Mouse (Mus musculus) hindbrain, postnatal 0 days (tissue): Measurements from ENCODE around the gene Pacsin1. TPM values are rescaled to one million over a fixed set of nuclear protein-coding genes. Genes with fewer than 3 reads are reported as not detected.
"Not testable (repeated sequence)": the region's sequence is repeated elsewhere in the genome, so short reads cannot be mapped to it uniquely, and the experiment has no call there.

Source experiments
- ATAC-seq: fragments of 200-750 bp; cut with Nextera tagmentation; 2 replicates; pipeline ENCODE4 v1.8.0; 2017; ENCODE audit warnings: mild to moderate bottlenecking, moderate TSS enrichment, moderate library complexity
- DNase-seq: peaks from one replicate; pipeline ENCODE4 v3.0.0-alpha.2; 2015; ENCODE audit warnings: low spot score
- H3K27ac ChIP-seq: fragments of 300-500 bp; sonication (generic); 2 replicates; pipeline ENCODE4 v1.5.1; 2014; ENCODE audit warnings: mild to moderate bottlenecking
- H3K27me3 ChIP-seq: fragments of 300-500 bp; sonication (generic); 2 replicates; pipeline ENCODE4 v1.6.1; 2014; ENCODE audit warnings: low read length, mixed read lengths; ENCODE audit not compliant: insufficient read depth
- H3K36me3 ChIP-seq: fragments of 300-500 bp; sonication (generic); 2 replicates; pipeline ENCODE4 v1.6.1; 2014; ENCODE audit warnings: low read length, mixed read lengths; ENCODE audit not compliant: insufficient read depth
- H3K4me1 ChIP-seq: fragments of 300-500 bp; sonication (generic); 2 replicates; pipeline ENCODE4 v1.6.1; 2014; ENCODE audit warnings: antibody characterized with exemption, low read length, mixed read lengths; ENCODE audit not compliant: insufficient read depth
- H3K4me2 ChIP-seq: fragments of 300-500 bp; sonication (generic); 2 replicates; pipeline ENCODE4 v1.6.1; 2014; ENCODE audit warnings: low read depth, mild to moderate bottlenecking, low read length, moderate library complexity, mixed read lengths
- H3K4me3 ChIP-seq: fragments of 300-500 bp; sonication (generic); 2 replicates; pipeline ENCODE4 v1.5.1; 2014; ENCODE audit warnings: low read length
- H3K9ac ChIP-seq: fragments of 300-500 bp; sonication (generic); replicated peaks from 2 replicates; pipeline ENCODE4 v1.6.1; 2014; ENCODE audit warnings: mild to moderate bottlenecking, low read length, moderate library complexity, mixed read lengths
- H3K9me3 ChIP-seq: fragments of 300-500 bp; sonication (generic); 2 replicates; pipeline ENCODE4 v1.6.1; 2016; ENCODE audit warnings: low read length, mixed read lengths
- CTCF ChIP-seq: IDR thresholded peaks from 2 replicates; pipeline ENCODE4 v1.5.1; 2016; ENCODE audit warnings: antibody characterized with exemption, control low read depth, low read depth
- WGBS: fragments of 180-500 bp; shearing (Covaris S2); extraction: QIAGEN DNeasy Blood & Tissue Kit; methylation state at CpG from one replicate; pipeline ENCODE4 v1.1.7; 2014; 5-methylcytosine and 5-hydroxymethylcytosine counted together
- polyA plus RNA-seq: library from polyadenylated mRNA; unstranded; fragments of >200 nt; fragmentation: Nextera tagmentation; extraction: Ambion mirVana; gene quantifications from 2 replicates; pipeline ENCODE4 v1.2.1, GENCODE M21; 2015
- total RNA-seq: library from RNA; depleted of rRNA; stranded (reverse); fragments of >200 nt; gene quantifications from 2 replicates; pipeline ENCODE4 v1.2.3, GENCODE M21; 2014

Pacsin1 gene
- total and polyA plus RNA-seq, 2 experiments from 2014 or later = 62.9 to 80.0 TPM

- H3K36me3 ChIP-seq = peaks cover 12% of the 10 kb centered on the region; the same call in 1 of the 2 replicates
- H3K27ac ChIP-seq = peak overlapping the region; percentile 68
- H3K9ac ChIP-seq = no peak overlapping the region
- no peak overlapping the region for H3K4me2 ChIP-seq
- WGBS = 44% methylated on average over 7 of the region's 7 CpGs
- ATAC-seq (no peak), DNase-seq (no peak)
- no peak for TF ChIP-seq CTCF
- no peaks in the 10 kb centered on the region for H3K9me3 ChIP-seq
- H3K27me3 ChIP-seq = no peaks in the 10 kb centered on the region
- peaks cover 4% of the 10 kb centered on the region for H3K4me1 ChIP-seq
- H3K4me3 ChIP-seq = no peak overlapping the region
These were observed 29.7 kb upstream of the Pacsin1 start for GRCm38 (mm10) chr17:27625455-27626251.

- DNase-seq (peak; percentile 86), ATAC-seq (peak; percentile 68)
- Histone ChIP-seq H3K36me3 (peaks cover 22% of the 10 kb centered on the region; the same call in 1 of the 2 replicates), H3K27ac (peak overlapping the region; percentile 68), H3K9me3 (no peaks in the 10 kb centered on the region), H3K4me1 (no peaks in the 10 kb centered on the region), H3K4me3 (no peak overlapping the region), H3K9ac (no peak overlapping the region), H3K4me2 (no peak overlapping the region), H3K27me3 (no peaks in the 10 kb centered on the region)
- 14% methylated on average over 5 of the region's 5 CpGs for WGBS
- no peak for TF ChIP-seq CTCF
These were observed 28.6 kb upstream of the Pacsin1 start for GRCm38 (mm10) chr17:27626681-27627080.

GRCm38 (mm10) chr17:27627451-27627850, 27.9 kb upstream of the Pacsin1 start:
- ATAC-seq = no peak
- WGBS = 34% methylated on average over 5 of the region's 5 CpGs
- Histone ChIP-seq H3K27me3 (no peaks in the 10 kb centered on the region), H3K4me1 (no peaks in the 10 kb centered on the region), H3K9me3 (no peaks in the 10 kb centered on the region), H3K4me2 (no peak overlapping the region), H3K4me3 (no peak overlapping the region), H3K9ac (no peak overlapping the region), H3K36me3 (peaks cover 30% of the 10 kb centered on the region; the same call in 1 of the 2 replicates), H3K27ac (peak overlapping the region; percentile 61; the same call in 1 of the 2 replicates)
- no peak for DNase-seq
- TF ChIP-seq CTCF = peak; percentile 31; the same call in 1 of the 2 replicates

- Histone ChIP-seq H3K27ac (no peak overlapping the region), H3K9me3 (no peaks in the 10 kb centered on the region), H3K9ac (no peak overlapping the region), H3K4me2 (no peak overlapping the region), H3K4me1 (no peaks in the 10 kb centered on the region), H3K27me3 (no peaks in the 10 kb centered on the region), H3K36me3 (peaks cover 39% of the 10 kb centered on the region), H3K4me3 (no peak overlapping the region)
- DNase-seq (no peak), ATAC-seq (no peak)
- TF ChIP-seq CTCF = no peak
- WGBS = 83% methylated on average over 8 of the region's 8 CpGs
These were observed 26.9 kb upstream of the Pacsin1 start for GRCm38 (mm10) chr17:27628376-27628775.

GRCm38 (mm10) chr17:27629249-27630020, 25.9 kb upstream of the Pacsin1 start:
- no peak overlapping the region for H3K4me2 ChIP-seq
- no peaks in the 10 kb centered on the region for H3K4me1 ChIP-seq
- H3K36me3 ChIP-seq = peaks cover 42% of the 10 kb centered on the region
- H3K27ac ChIP-seq = no peak overlapping the region
- H3K9me3 ChIP-seq = no peaks in the 10 kb centered on the region
- peak; percentile 22; the same call in 1 of the 2 replicates for ATAC-seq
- no peak overlapping the region for H3K9ac ChIP-seq
- peak; percentile 93 for DNase-seq
- WGBS = 64% methylated on average over 2 of the region's 2 CpGs
- H3K27me3 ChIP-seq = no peaks in the 10 kb centered on the region
- no peak overlapping the region for H3K4me3 ChIP-seq
- TF ChIP-seq CTCF = peak; percentile 91

- Histone ChIP-seq H3K9me3 (no peaks in the 10 kb centered on the region), H3K4me1 (peaks cover 6% of the 10 kb centered on the region; the same call in 1 of the 2 replicates), H3K36me3 (peaks cover 37% of the 10 kb centered on the region), H3K4me2 (peak within 1 kb of the TSS; percentile 65), H3K27me3 (no peaks in the 10 kb centered on the region), H3K9ac (peak within 1 kb of the TSS; percentile 91), H3K4me3 (peak within 1 kb of the TSS; percentile 87), H3K27ac (peak within 1 kb of the TSS; percentile 92)
- ATAC-seq (peak; percentile 96), DNase-seq (peak; percentile 97)
- TF ChIP-seq CTCF = no peak
- WGBS = under 1% methylated on average over 70 of the region's 72 CpGs
These were observed 20.3 kb upstream of the Pacsin1 start, which contains the start of gene RPS10-NUDT3 for GRCm38 (mm10) chr17:27634871-27635574. Gene RPS10-NUDT3 (minus strand): TSS chr17:27635222.

GRCm38 (mm10) chr17:27635575-27635903, 19.8 kb upstream of the Pacsin1 start:
- H3K27me3 ChIP-seq, H3K4me1 ChIP-seq, ATAC-seq, H3K9me3 ChIP-seq, DNase-seq: not testable (repeated sequence)
- H3K36me3 ChIP-seq = peaks cover 32% of the 10 kb centered on the region
- H3K9ac ChIP-seq = peak overlapping the region; percentile 91; the same call in 1 of the 2 replicates
- WGBS = 44% methylated on average over 9 of the region's 9 CpGs
- peak overlapping the region; percentile 65 for H3K4me2 ChIP-seq
- peak overlapping the region; percentile 87 for H3K4me3 ChIP-seq
- peak overlapping the region; percentile 92 for H3K27ac ChIP-seq
